Mouse (Mus musculus): ENCODE data around the gene Cacng8.

DNA sequence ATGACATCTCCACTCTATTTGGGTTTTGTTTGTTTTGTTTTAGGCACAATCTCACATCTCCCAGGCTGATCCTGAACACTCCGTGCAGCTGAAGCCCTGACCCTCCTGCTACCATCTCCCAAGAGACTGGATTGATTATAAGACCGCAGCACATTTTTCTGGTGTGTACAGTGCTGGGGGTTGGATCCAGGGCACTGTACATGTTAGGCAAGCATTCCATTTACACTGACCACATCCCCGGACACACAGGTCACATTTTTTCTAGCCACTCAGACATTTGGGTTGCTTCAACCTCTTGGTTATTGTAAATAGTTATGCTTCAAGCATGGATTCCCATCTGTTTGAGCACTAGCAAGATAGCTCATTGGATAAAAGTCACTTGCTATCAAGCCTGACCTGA is 56.1 kb downstream of the Cacng8 start:
- TF ChIP-seq POLR2A (IDR thresholded peaks at IDR 0.05; ENCODE audit: control insufficient read depth in 1 of 2, insufficient read depth in 1 of 2, low read depth in 1 of 2, low read length in 2 of 2, poor library complexity in 1 of 2) (no peak), UBTF (IDR thresholded peaks at IDR 0.05; ENCODE audit: borderline replicate concordance, insufficient read depth, low read depth, low read length) (no peak)

All from MEL (cell line).